Mouse (Mus musculus) heart, embryonic 11.5 days (tissue): ENCODE data around the gene Pfn1. TPM values are rescaled to one million over a fixed set of nuclear protein-coding genes. Genes with fewer than 3 reads are reported as not detected.

Experiments
- ATAC-seq: fragments of 200-750 bp; cut with Nextera tagmentation; replicated peaks from 2 replicates; pipeline ENCODE4 v1.8.0; 2017; ENCODE audit warnings: moderate library complexity; ENCODE audit not compliant: insufficient number of reproducible peaks, low FRiP score, low TSS enrichment
- H3K27ac ChIP-seq: fragments of 300-500 bp; sonication (generic); 2 replicates; pipeline ENCODE4 v1.5.1; 2014; ENCODE audit warnings: mild to moderate bottlenecking, low read depth, low read length
- H3K27me3 ChIP-seq: fragments of 300-500 bp; sonication (generic); 2 replicates; pipeline ENCODE4 v1.6.1; 2014; ENCODE audit warnings: mild to moderate bottlenecking, low read length, mixed read lengths; ENCODE audit not compliant: control insufficient read depth, insufficient read depth
- H3K36me3 ChIP-seq: fragments of 300-500 bp; sonication (generic); 2 replicates; pipeline ENCODE4 v1.6.1; 2014; ENCODE audit warnings: mild to moderate bottlenecking, low read length, moderate library complexity, mixed read lengths; ENCODE audit not compliant: control insufficient read depth, insufficient read depth
- H3K4me1 ChIP-seq: fragments of 300-500 bp; sonication (generic); 2 replicates; pipeline ENCODE4 v1.6.1; 2014; ENCODE audit warnings: low read length; ENCODE audit not compliant: control insufficient read depth, insufficient read depth
- H3K4me2 ChIP-seq: fragments of 300-500 bp; sonication (generic); 2 replicates; pipeline ENCODE4 v1.6.1; 2014; ENCODE audit warnings: mild to moderate bottlenecking, moderate library complexity
- H3K4me3 ChIP-seq: fragments of 300-500 bp; sonication (generic); 2 replicates; pipeline ENCODE4 v1.5.1; 2014; ENCODE audit warnings: low read depth, low read length
- H3K9ac ChIP-seq: fragments of 300-500 bp; sonication (generic); 2 replicates; pipeline ENCODE4 v1.6.1; 2014; ENCODE audit warnings: mild to moderate bottlenecking, low read depth, low read length, moderate library complexity
- H3K9me3 ChIP-seq: fragments of 300-500 bp; sonication (generic); replicated peaks from 2 replicates; pipeline ENCODE4 v1.6.1; 2016; ENCODE audit warnings: low read length; ENCODE audit not compliant: control insufficient read depth
- WGBS: fragments of 180-500 bp; shearing (Covaris S2); extraction: QIAGEN DNeasy Blood & Tissue Kit; methylation state at CpG from one replicate; pipeline ENCODE4 v1.1.7; 2014; ENCODE audit not compliant: insufficient replicate concordance; 5-methylcytosine and 5-hydroxymethylcytosine counted together
- polyA plus RNA-seq: library from polyadenylated mRNA; unstranded; fragments of >200 nt; fragmentation: Nextera tagmentation; extraction: Ambion mirVana; gene quantifications from 2 replicates; pipeline ENCODE4 v1.2.1, GENCODE M21; 2014

Pfn1 gene
- polyA plus RNA-seq, 1 experiment from 2014 or later: 1,932 TPM

GRCm38 (mm10) chr11:70648512-70648911, 5.9 kb downstream of the Pfn1 start:
- ATAC-seq: no peak
- WGBS: 71% methylated on average over 4 of the region's 4 CpGs

GRCm38 (mm10) chr11:70647716-70648420, 6.6 kb downstream of the Pfn1 start:
- peak overlapping the region; percentile 91 for H3K9ac ChIP-seq
- H3K27me3 ChIP-seq: no peaks in the 10 kb centered on the region
- H3K27ac ChIP-seq: peak overlapping the region; percentile 94
- no peaks in the 10 kb centered on the region for H3K9me3 ChIP-seq
- H3K4me1 ChIP-seq: peaks cover 44% of the 10 kb centered on the region
- peaks cover 47% of the 10 kb centered on the region for H3K36me3 ChIP-seq
- WGBS: 2% methylated on average over 28 of the region's 28 CpGs
- peak; percentile 23; the same call in 1 of the 2 replicates for ATAC-seq
- H3K4me2 ChIP-seq: peak overlapping the region; percentile 93
- H3K4me3 ChIP-seq: peak overlapping the region; percentile 76

More at GRCm38 (mm10) chr11:70648512-70648911, 5.9 kb downstream of the Pfn1 start:
- Histone ChIP-seq H3K9ac (peak overlapping the region; percentile 91; the same call in 1 of the 2 replicates), H3K4me2 (peak overlapping the region; percentile 93), H3K4me1 (peaks cover 44% of the 10 kb centered on the region), H3K27ac (no peak overlapping the region), H3K4me3 (peak overlapping the region; percentile 76), H3K27me3 (no peaks in the 10 kb centered on the region), H3K36me3 (peaks cover 47% of the 10 kb centered on the region), H3K9me3 (no peaks in the 10 kb centered on the region)

DNA sequence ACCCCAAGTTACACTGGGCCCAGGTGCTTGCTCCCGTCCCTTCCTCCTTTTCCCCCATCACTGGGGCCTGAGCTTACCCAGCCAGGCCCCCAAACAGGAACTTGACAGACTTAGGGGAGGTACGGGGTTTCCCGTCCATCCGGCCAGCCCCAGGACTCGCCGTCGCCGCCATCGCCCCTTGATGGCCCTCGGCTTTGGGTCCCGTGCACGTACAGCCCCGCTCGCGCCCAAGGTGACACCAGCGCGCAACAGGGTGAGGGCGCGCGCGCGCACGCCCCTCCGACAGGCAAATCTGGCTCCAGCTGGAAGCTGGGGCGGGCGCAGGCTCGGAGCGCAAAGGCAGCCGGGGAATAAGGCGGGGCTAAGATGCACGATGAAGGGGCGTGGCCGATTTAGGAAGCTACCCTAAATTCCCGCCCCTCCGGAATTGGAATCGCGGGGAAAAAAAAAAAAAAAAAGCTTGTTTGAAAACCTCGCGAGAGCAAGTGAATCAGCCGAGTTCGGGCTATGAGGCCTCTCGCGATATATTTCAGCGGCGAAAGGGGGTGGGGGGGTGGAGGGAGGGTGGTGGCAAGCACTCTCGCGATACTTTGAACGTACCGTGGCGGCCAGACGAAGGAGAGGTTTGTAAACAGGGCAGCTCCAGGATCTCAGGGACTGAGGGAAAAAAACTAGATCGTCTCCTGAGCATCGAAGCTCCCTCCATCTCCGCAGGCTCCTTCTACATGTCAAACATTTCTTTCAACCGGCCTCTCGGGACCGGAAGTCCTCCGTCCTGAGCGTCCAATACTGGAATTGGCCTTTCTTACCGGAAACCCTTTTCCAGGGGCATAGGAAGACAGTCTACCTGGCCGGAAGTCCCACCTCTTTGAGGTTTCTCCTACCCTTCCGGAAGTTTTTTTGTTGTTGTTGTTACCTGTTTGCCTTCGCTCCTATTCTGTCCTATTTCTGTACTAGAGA, 7.5 kb downstream of the Pfn1 start, which contains the start of the genes Rnf167 and Slc25a11:
Gene Rnf167 (plus strand): TSS at position 545 of the 960 bp plus-strand sequence.
Gene Slc25a11 (minus strand): TSS at position 789 of the 960 bp plus-strand sequence.
- Histone ChIP-seq H3K9me3 (no peaks in the 10 kb centered on the region), H3K9ac (peak within 1 kb of the TSS; percentile 91), H3K27ac (peak within 1 kb of the TSS; percentile 94), H3K27me3 (no peaks in the 10 kb centered on the region), H3K36me3 (peaks cover 42% of the 10 kb centered on the region), H3K4me3 (peak within 1 kb of the TSS; percentile 76), H3K4me1 (peaks cover 35% of the 10 kb centered on the region), H3K4me2 (peak within 1 kb of the TSS; percentile 93)
- under 1% methylated on average over 63 of the region's 63 CpGs for WGBS
- peak; percentile 83 for ATAC-seq

DNA sequence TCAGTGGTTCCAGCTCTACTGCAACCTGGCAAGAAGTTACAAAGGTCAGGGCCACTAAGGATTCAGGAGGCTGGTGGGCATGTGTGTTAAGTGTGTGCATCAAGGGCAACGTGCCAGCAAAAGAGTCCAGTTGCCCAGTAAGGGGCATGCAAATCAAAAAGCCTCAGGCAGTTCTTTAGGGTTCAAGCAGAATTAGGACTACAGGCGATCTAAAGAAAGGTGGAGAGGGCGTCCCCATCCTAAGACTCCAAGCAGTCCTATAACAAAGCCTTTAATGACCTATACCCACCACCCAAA, 8.2 kb downstream of the Pfn1 start:
- no peak for ATAC-seq
- peak overlapping the region; percentile 90 for H3K27ac ChIP-seq
- peak overlapping the region; percentile 76 for H3K4me3 ChIP-seq
- WGBS: 31% methylated on average over 3 of the region's 3 CpGs
- no peaks in the 10 kb centered on the region for H3K27me3 ChIP-seq
- peak overlapping the region; percentile 76 for H3K4me2 ChIP-seq
- H3K36me3 ChIP-seq: peaks cover 37% of the 10 kb centered on the region
- H3K9ac ChIP-seq: peak overlapping the region; percentile 88
- peaks cover 30% of the 10 kb centered on the region for H3K4me1 ChIP-seq
- H3K9me3 ChIP-seq: no peaks in the 10 kb centered on the region

- H3K4me2 ChIP-seq: peak overlapping the region; percentile 76
- peak overlapping the region; percentile 90; the same call in 1 of the 2 replicates for H3K27ac ChIP-seq
- H3K4me3 ChIP-seq: peak overlapping the region; percentile 76
- H3K9ac ChIP-seq: peak overlapping the region; percentile 88
- peaks cover 32% of the 10 kb centered on the region for H3K36me3 ChIP-seq
- H3K9me3 ChIP-seq: no peaks in the 10 kb centered on the region
- H3K27me3 ChIP-seq: no peaks in the 10 kb centered on the region
- H3K4me1 ChIP-seq: peaks cover 24% of the 10 kb centered on the region
- no peak for ATAC-seq
- WGBS: 84% methylated on average over 12 of the region's 12 CpGs
These were observed 8.8 kb downstream of the Pfn1 start for GRCm38 (mm10) chr11:70645461-70646258.

GRCm38 (mm10) chr11:70644564-70645103, 9.8 kb downstream of the Pfn1 start:
- H3K9me3 ChIP-seq: no peaks in the 10 kb centered on the region
- peaks cover 22% of the 10 kb centered on the region for H3K4me1 ChIP-seq
- ATAC-seq: no peak
- H3K4me3 ChIP-seq: no peak overlapping the region
- no peak overlapping the region for H3K9ac ChIP-seq
- H3K4me2 ChIP-seq: peak overlapping the region; percentile 76; the same call in 1 of the 2 replicates
- no peaks in the 10 kb centered on the region for H3K27me3 ChIP-seq
- WGBS: 92% methylated on average over 8 of the region's 8 CpGs
- H3K36me3 ChIP-seq: peaks cover 24% of the 10 kb centered on the region
- H3K27ac ChIP-seq: no peak overlapping the region

DNA sequence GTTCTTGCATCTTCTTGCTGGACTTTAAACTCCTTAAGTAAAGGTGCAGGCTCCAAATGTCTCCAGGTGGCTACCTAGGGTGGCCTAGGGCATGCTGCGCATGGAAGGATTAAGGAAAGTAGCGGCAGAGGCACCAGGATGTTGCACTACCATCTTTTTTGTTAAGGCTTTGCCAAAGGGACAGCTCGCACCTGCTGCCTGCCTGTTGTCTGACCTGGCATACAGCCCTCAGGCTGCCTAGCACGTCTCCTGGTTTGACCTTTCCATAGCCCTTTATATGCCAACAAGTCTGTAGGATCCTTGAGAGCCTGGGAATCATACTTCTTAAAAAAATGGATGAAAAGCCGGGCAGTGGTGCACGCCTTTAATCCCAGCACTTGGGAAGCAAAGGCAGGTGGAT, 11.4 kb downstream of the Pfn1 start:
- WGBS: 93% methylated on average over 6 of the region's 6 CpGs
- H3K9ac ChIP-seq: no peak overlapping the region
- no peak overlapping the region for H3K4me3 ChIP-seq
- H3K4me2 ChIP-seq: no peak overlapping the region
- ATAC-seq: no peak
- no peak overlapping the region for H3K27ac ChIP-seq
- H3K4me1 ChIP-seq: peaks cover 27% of the 10 kb centered on the region
- H3K9me3 ChIP-seq: no peaks in the 10 kb centered on the region
- no peaks in the 10 kb centered on the region for H3K27me3 ChIP-seq
- H3K36me3 ChIP-seq: peaks cover 16% of the 10 kb centered on the region

GRCm38 (mm10) chr11:70641241-70641640, 13.2 kb downstream of the Pfn1 start:
- 76% methylated on average over 7 of the region's 7 CpGs for WGBS
- Histone ChIP-seq H3K27ac (no peak overlapping the region), H3K4me2 (no peak overlapping the region), H3K36me3 (peaks cover 16% of the 10 kb centered on the region), H3K4me1 (peaks cover 27% of the 10 kb centered on the region), H3K9me3 (no peaks in the 10 kb centered on the region), H3K9ac (no peak overlapping the region), H3K4me3 (no peak overlapping the region), H3K27me3 (no peaks in the 10 kb centered on the region)
- ATAC-seq: no peak
